Mouse (Mus musculus): ENCODE data around the gene Slc35d2. TPM values are rescaled to one million over a fixed set of nuclear protein-coding genes. Genes with fewer than 3 reads are reported as not detected.

Gene Slc35d2
- polyA plus RNA-seq (2016; fragmentation: Nextera tagmentation; extraction: Ambion mirVana) = 3.4 and 3.7 TPM in 2 replicates

DNA sequence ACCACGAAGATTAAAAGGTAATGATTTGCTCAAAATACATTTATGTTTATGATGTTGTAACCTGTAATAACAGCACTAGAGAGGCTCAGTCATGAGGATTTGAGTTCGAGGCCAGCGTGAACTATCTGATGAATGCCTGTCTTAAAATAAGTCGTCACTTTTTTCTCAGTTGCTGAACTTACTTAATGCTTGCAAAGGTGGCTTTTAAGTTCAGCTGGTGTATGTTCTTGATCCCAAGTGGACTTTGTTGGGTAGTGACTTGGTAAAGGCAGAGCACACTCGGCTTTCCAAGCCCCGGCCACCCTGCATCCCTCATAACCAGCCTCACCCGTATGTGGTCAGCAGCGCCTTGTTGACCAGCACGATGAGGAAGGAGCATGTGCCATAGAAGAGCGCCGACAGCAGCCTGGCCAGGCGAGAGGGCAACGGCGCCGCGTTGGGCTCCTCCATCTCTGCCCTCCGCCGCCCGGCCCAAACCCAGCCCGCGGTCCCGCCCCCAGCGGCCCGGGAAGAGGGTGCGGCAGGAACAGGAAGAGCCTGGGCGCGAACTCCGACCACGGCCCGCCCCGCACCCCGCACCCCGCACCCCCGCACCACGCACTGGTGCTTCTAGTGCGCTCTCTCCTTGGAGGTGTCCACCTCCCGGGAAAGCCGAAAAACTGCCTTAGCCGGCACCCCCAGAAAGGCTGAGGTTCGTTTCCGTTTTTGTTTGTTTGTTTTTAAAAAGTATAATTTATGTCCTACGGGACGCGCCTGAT lies at the start of gene Slc35d2:
TSS of gene Slc35d2 (minus strand) at position 511 of the 758 bp plus-strand sequence.
- peak within 1 kb of the TSS; percentile 81 for H3K27ac ChIP-seq (replicated peaks)
- WGBS = 7% methylated on average over 44 of the region's 44 CpGs
- DNase-seq (ENCODE audit: low spot score) = peak; percentile 45

DNA sequence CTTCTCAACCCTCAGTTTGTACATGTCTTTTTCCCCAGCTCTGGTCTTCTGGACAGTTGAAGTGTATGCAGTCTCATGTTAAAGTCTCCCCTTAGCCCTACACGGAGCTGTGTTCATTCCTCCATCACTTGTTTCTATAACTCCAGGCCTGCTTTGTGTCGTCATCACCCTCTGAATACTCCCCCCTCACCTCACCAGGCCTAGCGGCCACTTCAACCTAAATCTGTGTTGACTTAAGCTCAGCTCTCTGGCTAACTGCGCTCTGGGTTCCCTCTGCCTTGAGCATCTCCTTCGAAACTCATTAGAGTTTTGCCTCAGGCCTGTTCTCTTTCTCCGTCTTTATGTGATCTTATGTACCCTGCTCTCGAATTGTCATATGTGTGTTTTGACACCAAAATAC lies 48.8 kb upstream of the Slc35d2 start:
- DNase-seq (ENCODE audit: low spot score) = no peak
- Histone ChIP-seq H3K27me3 (ENCODE audit: low read depth, poor library complexity, severe bottlenecking) (no peaks in the 10 kb centered on the region), H3K4me3 (no peak overlapping the region), H3K4me1 (peaks cover 20% of the 10 kb centered on the region), H3K36me3 (peaks cover 52% of the 10 kb centered on the region), H3K9me3 (replicated peaks) (no peaks in the 10 kb centered on the region), H3K27ac (replicated peaks) (peak overlapping the region; percentile 47; the same call in 1 of the 2 replicates)
- WGBS = 73% methylated on average over 7 of the region's 7 CpGs

More for the DNA sequence above, at the start of gene Slc35d2:
- peaks cover 28% of the 10 kb centered on the region for H3K36me3 ChIP-seq
- H3K4me3 ChIP-seq = peak within 1 kb of the TSS; percentile 63
- peaks cover 18% of the 10 kb centered on the region for H3K4me1 ChIP-seq
- H3K27me3 ChIP-seq (ENCODE audit: low read depth, poor library complexity, severe bottlenecking) = no peaks in the 10 kb centered on the region
- H3K9me3 ChIP-seq (replicated peaks) = no peaks in the 10 kb centered on the region

DNA sequence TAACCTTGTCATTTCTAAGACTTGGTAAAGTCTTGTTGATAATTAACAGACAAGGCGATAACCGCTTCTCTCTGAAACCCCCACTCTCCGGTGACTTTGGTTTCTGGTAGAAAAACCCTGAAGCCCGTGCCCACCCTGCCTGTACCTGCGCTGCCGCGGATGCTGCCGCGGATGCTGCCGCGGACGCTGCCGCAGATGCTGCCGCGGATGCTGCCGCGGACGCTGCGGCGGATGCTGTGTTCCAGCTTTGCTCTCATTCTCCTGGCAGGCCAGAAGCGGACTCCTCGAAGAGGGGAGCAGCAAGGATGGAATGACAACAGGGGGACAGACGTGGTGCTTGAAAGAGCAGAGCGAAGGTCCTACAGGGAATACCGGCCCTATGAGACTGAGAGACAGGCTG lies 40.6 kb upstream of the Slc35d2 start:
- Histone ChIP-seq H3K36me3 (peaks cover 74% of the 10 kb centered on the region), H3K27me3 (ENCODE audit: low read depth, poor library complexity, severe bottlenecking) (0 out of 2 replicates have a peak, but pooled peaks cover 3% of the 10 kb centered on the region), H3K9me3 (replicated peaks) (peaks cover 38% of the 10 kb centered on the region), H3K4me3 (0 out of 2 replicates have a peak overlapping the region, but pooled peaks have one; percentile 9), H3K4me1 (no peaks in the 10 kb centered on the region), H3K27ac (replicated peaks) (no peak overlapping the region)
- WGBS = 96% methylated on average over 25 of the region's 25 CpGs
- no peak for DNase-seq (ENCODE audit: low spot score)

DNA sequence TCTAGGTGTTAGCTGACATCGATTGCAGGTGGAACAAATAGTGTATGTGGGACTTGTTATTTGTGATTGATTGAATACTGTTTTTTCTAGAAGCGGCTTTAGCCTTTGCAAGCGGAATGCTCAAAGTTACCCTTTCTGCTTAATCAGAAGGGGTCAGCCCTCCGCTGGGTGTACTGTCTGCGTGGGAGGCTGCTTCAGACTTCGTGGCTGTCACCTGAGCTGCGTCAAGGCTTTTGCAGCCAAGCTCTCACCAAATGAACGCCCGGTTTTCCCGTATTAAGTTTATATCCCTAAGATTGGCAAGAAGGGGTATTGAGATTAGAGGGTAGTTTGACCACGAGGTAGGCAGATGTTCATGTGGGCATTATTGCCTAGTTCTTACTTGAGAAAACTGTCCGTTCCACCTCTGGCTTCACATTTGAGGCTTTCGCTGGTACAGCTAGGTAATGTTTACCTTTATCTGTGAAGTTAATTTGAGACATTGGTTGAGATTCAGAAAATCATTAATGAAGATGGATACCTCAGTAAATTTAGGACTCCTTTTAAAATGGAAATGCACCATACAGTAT lies 34.1 kb upstream of the Slc35d2 start:
- H3K4me1 ChIP-seq = peaks cover 21% of the 10 kb centered on the region
- peaks cover 36% of the 10 kb centered on the region for H3K27me3 ChIP-seq (ENCODE audit: low read depth, poor library complexity, severe bottlenecking)
- no peak for DNase-seq (ENCODE audit: low spot score)
- peaks cover 12% of the 10 kb centered on the region for H3K36me3 ChIP-seq
- no peak overlapping the region for H3K27ac ChIP-seq (replicated peaks)
- H3K9me3 ChIP-seq (replicated peaks) = peaks cover under 1% of the 10 kb centered on the region; the same call in 1 of the 2 replicates
- peak overlapping the region; percentile 87 for H3K4me3 ChIP-seq
- WGBS = 29% methylated on average over 13 of the region's 13 CpGs

DNA sequence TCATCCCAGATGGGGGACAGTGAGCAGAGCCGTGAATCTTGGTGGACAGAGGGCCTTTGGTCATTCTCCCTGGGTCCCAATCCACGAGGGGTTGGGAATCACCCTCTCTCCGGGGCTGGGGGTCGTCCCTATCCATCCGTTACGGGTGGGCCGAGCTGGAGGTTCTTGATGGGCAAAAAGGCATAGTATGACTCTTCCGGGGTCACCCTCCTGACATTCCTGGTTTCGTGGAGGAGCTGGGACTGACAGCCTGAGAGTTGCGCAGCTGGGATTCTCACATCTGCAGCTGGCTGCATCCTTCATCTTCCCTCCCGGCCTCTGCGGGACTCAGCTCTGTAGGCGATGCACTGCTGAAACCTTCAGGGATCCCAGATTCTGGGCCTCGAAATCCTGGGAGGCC lies 33.5 kb upstream of the Slc35d2 start:
- Histone ChIP-seq H3K4me3 (peak overlapping the region; percentile 87), H3K27me3 (ENCODE audit: low read depth, poor library complexity, severe bottlenecking) (peaks cover 36% of the 10 kb centered on the region), H3K9me3 (replicated peaks) (no peaks in the 10 kb centered on the region; the same call in 1 of the 2 replicates), H3K27ac (replicated peaks) (peak overlapping the region; percentile 88), H3K4me1 (peaks cover 21% of the 10 kb centered on the region), H3K36me3 (peaks cover 12% of the 10 kb centered on the region)
- DNase-seq (ENCODE audit: low spot score) = peak; percentile 52
- WGBS = under 1% methylated on average over 14 of the region's 14 CpGs

DNA sequence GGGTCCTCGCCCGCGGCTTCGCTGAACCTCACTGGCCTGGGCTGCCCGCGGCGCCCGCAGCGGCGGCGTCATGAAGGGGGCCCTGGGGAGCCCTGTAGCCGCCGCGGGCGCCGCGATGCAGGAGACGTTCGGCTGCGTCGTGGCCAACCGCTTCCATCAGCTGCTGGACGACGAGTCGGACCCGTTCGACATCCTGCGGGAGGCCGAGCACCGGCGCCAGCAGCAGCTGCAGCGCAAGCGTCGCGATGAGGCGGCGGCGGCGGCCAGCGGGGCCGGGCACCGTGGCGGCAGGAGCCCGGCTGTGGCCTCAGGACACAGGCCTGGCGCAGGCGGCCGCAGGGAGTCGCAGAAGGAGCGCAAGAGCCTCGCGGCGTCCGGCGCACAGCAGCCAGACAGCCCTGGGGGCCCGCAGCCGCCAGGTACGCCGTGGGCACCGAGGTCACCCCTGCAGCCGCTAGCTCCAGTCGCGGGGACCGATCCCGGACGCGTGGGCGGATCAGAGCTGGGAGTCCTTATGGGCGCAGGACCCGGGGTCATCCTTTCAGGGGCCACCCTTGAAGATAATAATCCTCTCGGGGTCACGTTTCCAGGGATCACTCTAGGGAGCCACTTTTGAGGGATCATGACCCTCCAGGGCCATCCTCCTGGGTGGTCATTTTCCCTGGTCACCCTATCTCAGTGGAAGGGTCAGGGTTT lies 32.9 kb upstream of the Slc35d2 start:
- under 1% methylated on average over 71 of the region's 71 CpGs for WGBS
- Histone ChIP-seq H3K27me3 (ENCODE audit: low read depth, poor library complexity, severe bottlenecking) (peaks cover 36% of the 10 kb centered on the region), H3K36me3 (peaks cover 9% of the 10 kb centered on the region; the same call in 1 of the 2 replicates), H3K4me1 (peaks cover 21% of the 10 kb centered on the region), H3K4me3 (peak overlapping the region; percentile 87), H3K9me3 (replicated peaks) (no peaks in the 10 kb centered on the region), H3K27ac (replicated peaks) (peak overlapping the region; percentile 88)
- DNase-seq (ENCODE audit: low spot score) = peak; percentile 50

DNA sequence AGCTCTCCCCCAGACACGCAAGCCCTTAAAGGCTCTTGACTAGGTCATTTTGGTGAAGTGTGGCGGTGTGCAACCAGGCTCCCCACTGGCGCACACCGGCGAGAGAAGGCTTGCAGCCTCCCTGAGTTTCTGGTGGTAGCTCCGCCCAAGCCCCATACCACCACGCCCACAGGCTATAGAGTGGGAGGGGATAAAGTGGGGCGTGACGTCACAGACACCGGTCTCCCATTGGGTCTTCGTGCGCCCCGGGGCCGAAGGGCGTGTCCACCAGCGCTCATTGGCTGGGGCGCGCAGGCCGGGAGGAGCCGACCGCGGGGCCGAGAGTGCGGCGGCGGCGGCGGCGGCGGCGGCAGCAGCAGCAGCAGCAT lies 32.4 kb upstream of the Slc35d2 start, which contains the start of gene Habp4:
TSS of gene Habp4 (plus strand) at position 277 of the 368 bp plus-strand sequence.
- Histone ChIP-seq H3K9me3 (replicated peaks) (no peaks in the 10 kb centered on the region), H3K27ac (replicated peaks) (peak within 1 kb of the TSS; percentile 88), H3K4me3 (peak within 1 kb of the TSS; percentile 87), H3K4me1 (peaks cover 21% of the 10 kb centered on the region), H3K36me3 (peaks cover 6% of the 10 kb centered on the region; the same call in 1 of the 2 replicates), H3K27me3 (ENCODE audit: low read depth, poor library complexity, severe bottlenecking) (peaks cover 36% of the 10 kb centered on the region)
- under 1% methylated on average over 31 of the region's 31 CpGs for WGBS
- DNase-seq (ENCODE audit: low spot score) = peak; percentile 99

DNA sequence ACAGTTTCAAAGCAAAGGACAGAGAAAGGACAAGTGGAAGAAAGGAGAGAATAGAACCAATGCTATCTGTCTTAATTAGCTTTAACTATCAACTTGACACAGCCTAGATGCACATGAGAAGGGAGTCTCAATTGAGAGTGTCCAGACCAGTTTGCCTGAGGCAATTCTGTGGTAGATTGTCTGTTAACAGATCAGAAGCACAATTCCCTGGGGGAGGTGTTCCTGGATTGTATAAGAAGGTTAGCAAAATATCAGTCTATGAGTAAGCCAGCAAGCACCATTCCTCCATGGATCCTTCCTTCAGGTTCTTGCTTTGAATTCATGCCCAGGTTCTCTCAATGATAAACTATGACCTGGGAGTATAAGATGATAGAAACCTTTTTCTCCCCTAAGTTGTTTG lies 27.8 kb upstream of the Slc35d2 start:
- DNase-seq (ENCODE audit: low spot score) = no peak
- no peak overlapping the region for H3K4me3 ChIP-seq
- no peak overlapping the region for H3K27ac ChIP-seq (replicated peaks)
- H3K27me3 ChIP-seq (ENCODE audit: low read depth, poor library complexity, severe bottlenecking) = peaks cover 11% of the 10 kb centered on the region
- peaks cover 35% of the 10 kb centered on the region for H3K4me1 ChIP-seq
- no peaks in the 10 kb centered on the region for H3K36me3 ChIP-seq
- H3K9me3 ChIP-seq (replicated peaks) = no peaks in the 10 kb centered on the region

DNA sequence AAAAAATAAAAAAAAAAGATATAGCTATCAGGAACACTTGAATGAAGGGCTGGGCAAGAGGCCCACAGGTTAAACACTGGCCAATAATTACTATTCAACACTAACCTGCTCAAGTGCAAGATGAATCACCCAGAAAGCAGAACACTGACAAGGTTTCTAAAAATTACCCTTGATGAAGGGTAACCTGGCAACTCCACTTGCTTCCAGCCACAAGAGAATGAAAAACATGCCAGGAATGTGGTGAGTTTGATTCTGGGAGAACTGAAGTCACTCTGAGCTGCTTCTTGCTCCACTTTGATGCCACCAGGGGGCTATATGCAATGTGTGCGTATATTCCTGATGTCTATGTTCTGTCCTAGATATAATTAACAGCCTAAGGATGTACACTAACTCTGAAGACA lies 26.0 kb upstream of the Slc35d2 start:
- H3K36me3 ChIP-seq = peaks cover 2% of the 10 kb centered on the region; the same call in 1 of the 2 replicates
- H3K27ac ChIP-seq (replicated peaks) = no peak overlapping the region
- no peak overlapping the region for H3K4me3 ChIP-seq
- H3K4me1 ChIP-seq = peaks cover 47% of the 10 kb centered on the region
- no peaks in the 10 kb centered on the region for H3K9me3 ChIP-seq (replicated peaks)
- WGBS = 19% methylated on average over 1 of the region's 1 CpGs
- no peak for DNase-seq (ENCODE audit: low spot score)
- H3K27me3 ChIP-seq (ENCODE audit: low read depth, poor library complexity, severe bottlenecking) = peaks cover 4% of the 10 kb centered on the region

DNA sequence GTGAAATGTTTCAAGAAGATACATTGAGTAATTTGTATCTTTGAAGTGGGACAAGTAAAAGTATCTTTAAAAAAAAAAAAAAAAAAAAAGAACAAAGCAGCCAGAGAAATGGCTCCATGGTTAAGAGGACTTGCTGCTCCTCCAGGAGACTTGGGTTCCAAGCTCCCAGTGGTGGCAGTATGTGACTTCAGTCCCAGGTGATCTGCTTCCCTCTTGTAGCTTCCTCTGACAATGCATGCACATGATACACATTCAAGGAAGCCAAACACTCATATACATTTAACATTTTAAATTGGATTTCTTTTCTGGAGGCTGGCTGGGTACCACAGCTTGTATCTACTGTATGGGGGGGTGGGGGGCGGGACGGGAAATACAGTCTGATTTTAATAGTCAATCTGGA lies 25.5 kb upstream of the Slc35d2 start:
- WGBS = 52% methylated on average over 2 of the region's 2 CpGs
- H3K36me3 ChIP-seq = peaks cover 4% of the 10 kb centered on the region; the same call in 1 of the 2 replicates
- no peak overlapping the region for H3K27ac ChIP-seq (replicated peaks)
- H3K9me3 ChIP-seq (replicated peaks) = no peaks in the 10 kb centered on the region
- no peak overlapping the region for H3K4me3 ChIP-seq
- H3K27me3 ChIP-seq (ENCODE audit: low read depth, poor library complexity, severe bottlenecking) = no peaks in the 10 kb centered on the region
- DNase-seq (ENCODE audit: low spot score) = no peak
- peaks cover 53% of the 10 kb centered on the region for H3K4me1 ChIP-seq

DNA sequence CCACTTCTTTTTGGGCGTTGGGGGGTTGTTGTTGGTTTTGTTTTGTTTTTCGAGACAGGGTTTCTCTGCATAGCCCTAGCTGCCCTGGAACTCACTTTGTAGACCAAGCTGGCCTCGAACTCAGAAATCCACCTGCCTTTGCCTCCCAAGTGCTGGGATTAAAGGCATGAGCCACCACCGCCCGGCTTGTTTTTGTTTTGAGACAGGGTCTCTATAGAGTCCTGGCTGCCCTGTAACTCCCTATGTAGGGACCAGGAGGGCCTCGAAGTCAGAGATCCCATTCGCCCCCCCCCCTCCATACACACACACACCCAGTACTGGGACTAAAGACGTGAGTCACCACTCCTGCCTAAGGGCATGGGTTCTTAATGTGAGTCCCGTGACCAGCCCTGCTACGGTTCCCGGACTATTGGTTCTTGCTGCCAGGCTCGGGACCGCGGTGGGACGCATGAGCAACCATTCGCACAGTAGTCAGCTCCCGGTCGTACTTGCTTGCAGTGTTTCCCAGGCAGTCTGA lies 24.6 kb upstream of the Slc35d2 start:
- H3K27ac ChIP-seq (replicated peaks) = peak overlapping the region; percentile 96
- peak; percentile 70 for DNase-seq (ENCODE audit: low spot score)
- no peaks in the 10 kb centered on the region for H3K27me3 ChIP-seq (ENCODE audit: low read depth, poor library complexity, severe bottlenecking)
- peak overlapping the region; percentile 74 for H3K4me3 ChIP-seq
- H3K9me3 ChIP-seq (replicated peaks) = no peaks in the 10 kb centered on the region
- peaks cover 60% of the 10 kb centered on the region for H3K4me1 ChIP-seq
- H3K36me3 ChIP-seq = peaks cover 4% of the 10 kb centered on the region; the same call in 1 of the 2 replicates
- under 1% methylated on average over 17 of the region's 18 CpGs for WGBS

DNA sequence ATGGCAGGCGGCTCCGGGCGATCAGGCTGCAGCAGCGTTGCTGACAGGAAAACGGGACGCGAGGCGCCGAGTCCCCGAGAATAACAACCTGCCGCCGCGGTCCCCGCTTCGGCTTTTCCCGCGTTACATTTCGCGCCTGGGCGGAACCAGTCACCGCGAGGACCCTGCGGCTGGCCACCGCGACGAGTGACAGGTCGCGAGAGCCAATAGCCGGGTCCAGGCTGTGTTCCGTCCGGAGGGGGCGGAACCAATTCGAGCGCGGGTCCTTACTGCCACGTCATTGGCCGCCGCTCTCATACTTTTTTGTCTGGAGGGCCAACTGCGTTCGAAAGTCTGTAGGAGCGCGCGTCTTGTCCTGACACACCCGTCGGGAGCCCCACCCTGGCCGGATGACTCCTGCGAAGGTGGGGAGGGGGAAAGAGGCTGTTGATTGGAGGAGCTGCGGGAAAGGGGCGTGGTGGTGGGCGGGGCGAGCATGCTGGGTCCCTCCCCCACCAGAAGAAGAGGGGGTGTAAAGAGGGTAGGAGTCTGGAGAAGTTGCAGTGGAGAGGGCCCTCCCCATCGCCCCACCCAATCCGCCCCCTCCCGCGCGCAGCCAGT lies 24.0 kb upstream of the Slc35d2 start, which contains the start of gene Zfp367:
TSS of gene Zfp367 (minus strand) at position 120 of the 600 bp plus-strand sequence.
- DNase-seq (ENCODE audit: low spot score) = peak; percentile 99
- peak within 1 kb of the TSS; percentile 74 for H3K4me3 ChIP-seq
- H3K9me3 ChIP-seq (replicated peaks) = no peaks in the 10 kb centered on the region
- WGBS = under 1% methylated on average over 56 of the region's 56 CpGs
- H3K27me3 ChIP-seq (ENCODE audit: low read depth, poor library complexity, severe bottlenecking) = no peaks in the 10 kb centered on the region
- H3K27ac ChIP-seq (replicated peaks) = peak within 1 kb of the TSS; percentile 96
- peaks cover 60% of the 10 kb centered on the region for H3K4me1 ChIP-seq
- peaks cover 4% of the 10 kb centered on the region; the same call in 1 of the 2 replicates for H3K36me3 ChIP-seq
